Mouse (Mus musculus) lung, postnatal 14 days (tissue): ENCODE measurements around the gene Krtap9-1.
"Not testable (repeated sequence)": the region's sequence is repeated elsewhere in the genome, so short reads cannot be mapped to it uniquely, and the experiment has no call there.

Source experiments
- DNase-seq: peaks from one replicate; pipeline ENCODE4 v3.0.0; 2021

The Krtap9-1 gene

GRCm38 (mm10) chr11:99873089-99873488 is at the start of gene Krtap9-1:
Gene Krtap9-1 (plus strand): TSS chr11:99873389.
- not testable (repeated sequence) for DNase-seq

GRCm38 (mm10) chr11:99837966-99838365 is 35.2 kb upstream of the Krtap9-1 start, which contains the start of gene 2300003K06Rik:
Gene 2300003K06Rik (minus strand): TSS chr11:99838066.
- no peak for DNase-seq

- no peak for DNase-seq
Measured at GRCm38 (mm10) chr11:99842185-99842584, 31.0 kb upstream of the Krtap9-1 start.

GRCm38 (mm10) chr11:99846746-99847145 is 26.4 kb upstream of the Krtap9-1 start:
- DNase-seq: no peak

- DNase-seq: no peak
Measured at GRCm38 (mm10) chr11:99851508-99851907, 21.7 kb upstream of the Krtap9-1 start, which contains the start of gene Krtap4-16. Gene Krtap4-16 (minus strand): TSS chr11:99851608.

- DNase-seq: no peak
Measured at GRCm38 (mm10) chr11:99854121-99854520, 19.1 kb upstream of the Krtap9-1 start.

- no peak for DNase-seq
Measured at GRCm38 (mm10) chr11:99857617-99858016, 15.6 kb upstream of the Krtap9-1 start, which contains the start of gene Gm11568. Gene Gm11568 (plus strand): TSS chr11:99857917.

- DNase-seq: no peak
Measured at GRCm38 (mm10) chr11:99858761-99859160, 14.4 kb upstream of the Krtap9-1 start.

GRCm38 (mm10) chr11:99864176-99864575 is 9.0 kb upstream of the Krtap9-1 start, which contains the start of gene Gm11559:
Gene Gm11559 (plus strand): TSS chr11:99864476.
- DNase-seq: not testable (repeated sequence)

GRCm38 (mm10) chr11:99878887-99879286 is 5.7 kb downstream of the Krtap9-1 start, which contains the start of gene Gm11567:
Gene Gm11567 (plus strand): TSS chr11:99879187.
- not testable (repeated sequence) for DNase-seq

- DNase-seq: no peak
Measured at GRCm38 (mm10) chr11:99907620-99908019, 34.4 kb downstream of the Krtap9-1 start, which contains the start of gene Krtap31-1. Gene Krtap31-1 (plus strand): TSS chr11:99907920.

- DNase-seq: no peak
Measured at GRCm38 (mm10) chr11:99914451-99914850, 41.3 kb downstream of the Krtap9-1 start, which contains the start of gene Gm11565. Gene Gm11565 (plus strand): TSS chr11:99914751.
